Mouse (Mus musculus) adipose tissue, adult 10 weeks (tissue): Measurements from ENCODE around the gene Inpp5f. TPM values are rescaled to one million over a fixed set of nuclear protein-coding genes. Genes with fewer than 3 reads are reported as not detected.

ENCODE experiments used
- polyA plus RNA-seq: library from polyadenylated mRNA; stranded (reverse); fragments of 350-450 nt; fragmentation: Illumina TruSeq; extraction: RNeasy Lipid Tissue Mini Kit (QIAGEN cat#74804); gene quantifications from one replicate; pipeline ENCODE4 v1.2.3, GENCODE M21; 2014; ENCODE audit warnings: low read depth, low replicate concordance

Inpp5f gene
- 15.6 TPM for polyA plus RNA-seq

DNA sequence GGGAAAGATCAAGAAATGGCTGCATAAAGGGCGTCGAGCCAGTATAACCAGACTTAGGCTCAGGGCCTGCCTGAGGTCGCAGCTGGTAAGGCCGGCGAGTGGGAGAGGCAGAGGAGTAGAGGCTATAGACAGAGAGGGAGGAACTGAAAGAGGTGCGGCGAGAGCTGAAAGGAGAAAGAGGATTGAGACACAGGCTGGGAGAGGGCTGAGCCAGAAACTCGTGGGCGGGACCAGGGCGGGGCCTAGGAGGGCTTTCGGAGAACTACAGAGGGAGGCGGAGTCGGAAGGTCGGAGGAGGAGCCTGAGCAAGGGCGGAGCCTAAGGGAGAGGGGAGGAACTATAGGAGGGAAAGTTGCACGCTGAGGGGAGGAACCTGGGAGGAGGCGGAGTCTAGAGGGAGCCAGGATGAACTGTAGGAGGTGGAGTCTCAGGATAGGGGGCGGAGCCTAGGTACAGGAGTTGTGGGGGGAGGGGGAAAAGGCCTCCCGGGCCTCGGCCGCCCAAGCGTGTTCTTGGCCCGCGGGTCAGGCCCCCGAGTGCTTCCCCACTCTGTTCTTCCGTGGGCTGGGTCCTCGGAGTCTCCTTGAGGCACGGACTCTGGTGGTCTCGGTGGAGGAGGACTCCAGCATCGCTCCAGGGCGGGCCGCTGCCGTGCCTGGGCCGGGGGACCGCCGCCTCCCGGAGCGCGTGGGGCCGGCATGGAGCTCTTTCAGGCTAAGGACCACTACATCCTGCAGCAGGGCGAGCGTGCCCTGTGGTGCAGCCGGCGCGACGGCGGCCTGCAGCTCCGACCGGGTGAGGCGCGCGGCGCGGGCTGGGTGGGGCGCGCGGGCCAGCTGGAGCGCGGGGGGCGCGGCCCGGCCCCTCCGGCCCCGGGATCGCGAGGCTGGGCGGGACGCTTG is at the start of gene Inpp5f:
TSS of gene Inpp5f (plus strand) at position 432 of the 902 bp plus-strand sequence.

GRCm38 (mm10) chr7:128740334-128740733 is 129.2 kb downstream of the Inpp5f start, which contains the start of gene Mcmbp:
Gene Mcmbp (minus strand): TSS chr7:128740495.

GRCm38 (mm10) chr7:128744684-128745485 is 133.8 kb downstream of the Inpp5f start, which contains the start of gene Sec23ip:
Gene Sec23ip (plus strand): TSS chr7:128744943.

Other genes starting within 250 kb of the Inpp5f start
- 23.0 TPM for gene Rgs10, start 192.6 kb upstream of the Inpp5f start, polyA plus RNA-seq
- gene Tial1, start 149.6 kb upstream of the Inpp5f start, polyA plus RNA-seq = 57.9 TPM
- 51.8 TPM for gene Bag3, start 87.7 kb upstream of the Inpp5f start, polyA plus RNA-seq
- gene Mcmbp, start 129.2 kb downstream of the Inpp5f start, polyA plus RNA-seq = 22.4 TPM
- 28.7 TPM for gene Sec23ip, start 133.6 kb downstream of the Inpp5f start, polyA plus RNA-seq